Mouse (Mus musculus) embryonic fibroblast, embryonic 13.5 days (primary cell): ENCODE results near the gene Spen.

Experiments used
- CTCF ChIP-seq: IDR thresholded peaks from 2 replicates; pipeline ENCODE4 v1.5.1; 2011; ENCODE audit warnings: mild to moderate bottlenecking, control low read depth, low read length, moderate library complexity, borderline replicate concordance; ENCODE audit not compliant: insufficient read depth
- POLR2A ChIP-seq: IDR thresholded peaks from 2 replicates; pipeline ENCODE4 v1.6.1; 2011; ENCODE audit warnings: low read depth, mild to moderate bottlenecking, control low read depth, low read length, moderate library complexity

DNA sequence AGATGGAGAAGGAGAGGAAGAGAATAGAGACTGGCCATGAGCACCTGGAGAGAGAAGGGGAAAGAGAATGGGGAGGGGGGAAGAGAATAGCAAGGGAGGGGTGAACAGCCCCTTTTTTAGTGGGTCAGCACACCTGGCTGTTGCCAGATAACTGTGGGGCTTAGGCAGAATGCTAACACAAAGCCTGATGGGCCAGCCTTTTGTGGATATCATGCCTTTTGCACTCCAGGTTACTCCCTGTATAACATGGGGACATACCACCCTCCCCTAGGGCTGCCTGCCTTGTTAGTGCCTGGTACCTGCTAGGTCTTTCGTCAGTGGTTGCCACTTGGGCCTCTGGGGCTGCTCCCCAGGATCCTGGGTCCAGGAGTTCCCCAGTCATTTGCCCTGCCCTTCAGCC lies 32.4 kb upstream of the Spen start:
- TF ChIP-seq CTCF (no peak), POLR2A (no peak)
